Mouse (Mus musculus): Measurements from ENCODE around the gene Kcnk13. TPM values are rescaled to one million over a fixed set of nuclear protein-coding genes. Genes with fewer than 3 reads are reported as not detected.

Kcnk13 gene
- total RNA-seq, 1 experiment, result 0.49 TPM

DNA sequence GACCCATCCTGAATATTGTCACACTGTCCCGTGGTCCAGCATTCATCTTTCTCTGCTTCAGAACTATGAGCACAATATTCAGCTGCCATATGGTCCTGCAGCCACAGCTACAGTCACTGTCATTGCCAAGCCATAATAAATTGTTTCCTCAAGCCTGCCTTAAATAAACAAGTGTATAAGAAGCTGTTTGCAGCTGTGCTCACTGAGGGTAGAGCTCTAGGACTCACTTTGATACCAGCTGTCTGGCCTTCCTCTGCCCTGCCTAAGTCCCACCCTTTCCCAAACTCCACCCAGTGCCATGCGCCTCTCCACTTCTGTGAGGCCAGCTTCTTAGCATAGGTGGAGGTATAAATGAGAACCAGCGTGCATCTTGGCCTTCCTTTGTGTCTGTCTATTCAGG lies 30.7 kb upstream of the Kcnk13 start:
- Histone ChIP-seq H3K9me3 (ENCODE audit: control insufficient read depth, insufficient read depth, low read depth, low read length) (no peaks in the 10 kb centered on the region), H3K4me1 (ENCODE audit: control insufficient read depth in 2 of 2, insufficient read depth in 2 of 2, low read length in 2 of 2, poor library complexity in 1 of 2) (no peaks in the 10 kb centered on the region), H3K27ac (ENCODE audit: insufficient read depth, low read depth, low read length, poor library complexity, severe bottlenecking) (no peak overlapping the region), H3K36me3 (ENCODE audit: control insufficient read depth, insufficient read depth, low read length, poor library complexity, severe bottlenecking) (peaks cover 19% of the 10 kb centered on the region; the same call in 1 of the 2 replicates), H3K9ac (ENCODE audit: insufficient read depth, low read depth, low read length, poor library complexity, severe bottlenecking) (no peak overlapping the region), H3K4me3 (ENCODE audit: insufficient read depth in 1 of 2, low read depth in 1 of 2, low read length in 2 of 2, poor library complexity in 1 of 2, severe bottlenecking in 1 of 2) (no peak overlapping the region)
- DNase-seq (ENCODE audit: low read depth, low spot score), result no peak
- TF ChIP-seq CHD2 (IDR thresholded peaks at IDR 0.05; ENCODE audit: low read depth, low read length), result no peak
- TF ChIP-seq ZC3H11A (IDR thresholded peaks at IDR 0.05; ENCODE audit: borderline replicate concordance, low read depth, low read length), result no peak
- no peak for TF ChIP-seq HCFC1 (IDR thresholded peaks at IDR 0.05; ENCODE audit: borderline replicate concordance, insufficient read depth, low read length)
- TF ChIP-seq MAFK (IDR thresholded peaks at IDR 0.05; ENCODE audit: insufficient read depth, low read depth, low read length), result no peak
- no peak for TF ChIP-seq ZNF384 (IDR thresholded peaks at IDR 0.05; ENCODE audit: low read depth, low read length)
- in situ Hi-C loops (cut with MboI; ENCODE audit: low sequenced_read_pairs in 2 of 2, unreplicated experiment in 2 of 2), result no loop called here

DNA sequence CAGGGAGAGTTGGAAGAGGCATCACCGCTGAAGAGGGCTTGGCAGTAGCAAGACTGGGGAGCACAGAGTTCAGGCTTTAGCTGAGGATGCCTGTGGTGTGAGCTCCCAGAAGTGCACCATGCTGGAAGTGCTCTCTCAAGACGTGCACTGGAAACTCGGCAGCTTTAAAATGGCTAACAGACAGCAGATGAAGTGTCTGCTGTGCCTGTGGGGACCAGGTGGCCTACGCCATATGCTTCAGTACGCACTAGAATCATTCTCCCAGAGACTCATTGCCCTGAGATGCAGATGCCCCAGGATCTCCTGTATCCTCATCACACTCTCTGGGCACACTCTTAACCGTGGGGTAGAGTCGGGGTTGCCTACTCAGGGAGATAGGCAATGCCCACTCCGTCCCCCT lies 28.9 kb upstream of the Kcnk13 start:
- Histone ChIP-seq H3K9me3 (ENCODE audit: control insufficient read depth, insufficient read depth, low read depth, low read length) (no peaks in the 10 kb centered on the region), H3K27ac (ENCODE audit: insufficient read depth, low read depth, low read length, poor library complexity, severe bottlenecking) (no peak overlapping the region), H3K9ac (ENCODE audit: insufficient read depth, low read depth, low read length, poor library complexity, severe bottlenecking) (no peak overlapping the region), H3K4me1 (ENCODE audit: control insufficient read depth in 2 of 2, insufficient read depth in 2 of 2, low read length in 2 of 2, poor library complexity in 1 of 2) (no peaks in the 10 kb centered on the region), H3K4me3 (ENCODE audit: insufficient read depth in 1 of 2, low read depth in 1 of 2, low read length in 2 of 2, poor library complexity in 1 of 2, severe bottlenecking in 1 of 2) (no peak overlapping the region), H3K36me3 (ENCODE audit: control insufficient read depth, insufficient read depth, low read length, poor library complexity, severe bottlenecking) (peaks cover 16% of the 10 kb centered on the region; the same call in 1 of the 2 replicates)
- in situ Hi-C loops (cut with MboI; ENCODE audit: low sequenced_read_pairs in 2 of 2, unreplicated experiment in 2 of 2), result no loop called here
- no peak for DNase-seq (ENCODE audit: low read depth, low spot score)
- TF ChIP-seq ZNF384 (IDR thresholded peaks at IDR 0.05; ENCODE audit: low read depth, low read length) (no peak), ZC3H11A (IDR thresholded peaks at IDR 0.05; ENCODE audit: borderline replicate concordance, low read depth, low read length) (no peak), CHD2 (IDR thresholded peaks at IDR 0.05; ENCODE audit: low read depth, low read length) (no peak), HCFC1 (IDR thresholded peaks at IDR 0.05; ENCODE audit: borderline replicate concordance, insufficient read depth, low read length) (no peak), MAFK (IDR thresholded peaks at IDR 0.05; ENCODE audit: insufficient read depth, low read depth, low read length) (no peak)

DNA sequence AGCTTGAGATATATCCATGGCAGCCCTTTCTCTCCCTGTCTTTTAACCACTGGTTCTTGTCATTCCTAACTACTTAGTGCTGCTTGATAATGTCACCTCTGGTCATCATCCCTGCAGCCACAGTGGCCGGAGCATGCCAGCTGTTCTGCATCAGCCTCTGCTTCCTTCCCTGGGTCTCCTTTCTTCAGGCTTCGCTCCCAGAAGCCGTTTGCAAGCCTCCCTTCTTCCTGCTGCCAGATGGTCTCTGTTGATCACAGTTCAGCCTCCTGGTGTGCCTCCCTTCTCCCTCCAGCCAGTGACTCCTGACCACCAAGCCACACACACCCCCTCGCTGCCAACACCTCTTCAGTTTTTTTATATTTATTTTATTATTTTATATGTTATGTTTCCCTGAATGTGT lies 25.8 kb upstream of the Kcnk13 start:
- Histone ChIP-seq H3K9me3 (ENCODE audit: control insufficient read depth, insufficient read depth, low read depth, low read length) (no peaks in the 10 kb centered on the region), H3K4me3 (ENCODE audit: insufficient read depth in 1 of 2, low read depth in 1 of 2, low read length in 2 of 2, poor library complexity in 1 of 2, severe bottlenecking in 1 of 2) (no peak overlapping the region), H3K9ac (ENCODE audit: insufficient read depth, low read depth, low read length, poor library complexity, severe bottlenecking) (no peak overlapping the region), H3K4me1 (ENCODE audit: control insufficient read depth in 2 of 2, insufficient read depth in 2 of 2, low read length in 2 of 2, poor library complexity in 1 of 2) (no peaks in the 10 kb centered on the region), H3K27ac (ENCODE audit: insufficient read depth, low read depth, low read length, poor library complexity, severe bottlenecking) (no peak overlapping the region), H3K36me3 (ENCODE audit: control insufficient read depth, insufficient read depth, low read length, poor library complexity, severe bottlenecking) (peaks cover 23% of the 10 kb centered on the region; the same call in 1 of the 2 replicates)
- in situ Hi-C loops (cut with MboI; ENCODE audit: low sequenced_read_pairs in 2 of 2, unreplicated experiment in 2 of 2), result no loop called here
- DNase-seq (ENCODE audit: low read depth, low spot score), result no peak
- TF ChIP-seq CHD2 (IDR thresholded peaks at IDR 0.05; ENCODE audit: low read depth, low read length), result no peak
- no peak for TF ChIP-seq ZC3H11A (IDR thresholded peaks at IDR 0.05; ENCODE audit: borderline replicate concordance, low read depth, low read length)
- no peak for TF ChIP-seq ZNF384 (IDR thresholded peaks at IDR 0.05; ENCODE audit: low read depth, low read length)
- no peak for TF ChIP-seq MAFK (IDR thresholded peaks at IDR 0.05; ENCODE audit: insufficient read depth, low read depth, low read length)

DNA sequence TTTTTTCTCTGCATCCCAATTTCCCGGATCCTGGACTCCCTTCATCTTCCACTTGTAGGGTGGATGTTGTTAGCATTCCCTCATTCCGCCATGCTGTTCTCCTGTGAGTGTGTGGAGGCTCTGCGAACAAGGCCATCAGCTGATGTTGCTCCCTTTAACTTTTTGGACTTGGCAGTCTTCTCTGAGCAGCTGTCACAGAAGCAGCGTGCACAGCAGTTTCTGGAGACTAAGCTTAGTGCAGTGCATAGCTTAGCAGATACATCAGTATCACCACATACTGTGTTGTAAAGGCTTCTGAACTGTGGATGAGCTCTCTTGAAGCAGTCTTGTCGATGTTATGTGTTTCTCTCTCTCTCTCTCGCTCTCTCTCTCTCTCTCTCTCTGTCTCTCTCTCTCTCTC lies 25.1 kb upstream of the Kcnk13 start:
- no peak overlapping the region for H3K27ac ChIP-seq (ENCODE audit: insufficient read depth, low read depth, low read length, poor library complexity, severe bottlenecking)
- no peaks in the 10 kb centered on the region for H3K4me1 ChIP-seq (ENCODE audit: control insufficient read depth in 2 of 2, insufficient read depth in 2 of 2, low read length in 2 of 2, poor library complexity in 1 of 2)
- no peak overlapping the region for H3K4me3 ChIP-seq (ENCODE audit: insufficient read depth in 1 of 2, low read depth in 1 of 2, low read length in 2 of 2, poor library complexity in 1 of 2, severe bottlenecking in 1 of 2)
- in situ Hi-C loops (cut with MboI; ENCODE audit: low sequenced_read_pairs in 2 of 2, unreplicated experiment in 2 of 2), result no loop called here
- H3K36me3 ChIP-seq (ENCODE audit: control insufficient read depth, insufficient read depth, low read length, poor library complexity, severe bottlenecking), result peaks cover 24% of the 10 kb centered on the region; the same call in 1 of the 2 replicates
- no peak for DNase-seq (ENCODE audit: low read depth, low spot score)
- H3K9ac ChIP-seq (ENCODE audit: insufficient read depth, low read depth, low read length, poor library complexity, severe bottlenecking), result no peak overlapping the region
- TF ChIP-seq MAFK (IDR thresholded peaks at IDR 0.05; ENCODE audit: insufficient read depth, low read depth, low read length) (no peak), CHD2 (IDR thresholded peaks at IDR 0.05; ENCODE audit: low read depth, low read length) (no peak), ZC3H11A (IDR thresholded peaks at IDR 0.05; ENCODE audit: borderline replicate concordance, low read depth, low read length) (no peak), ZNF384 (IDR thresholded peaks at IDR 0.05; ENCODE audit: low read depth, low read length) (no peak), HCFC1 (IDR thresholded peaks at IDR 0.05; ENCODE audit: borderline replicate concordance, insufficient read depth, low read length) (no peak)
- H3K9me3 ChIP-seq (ENCODE audit: control insufficient read depth, insufficient read depth, low read depth, low read length), result no peaks in the 10 kb centered on the region

DNA sequence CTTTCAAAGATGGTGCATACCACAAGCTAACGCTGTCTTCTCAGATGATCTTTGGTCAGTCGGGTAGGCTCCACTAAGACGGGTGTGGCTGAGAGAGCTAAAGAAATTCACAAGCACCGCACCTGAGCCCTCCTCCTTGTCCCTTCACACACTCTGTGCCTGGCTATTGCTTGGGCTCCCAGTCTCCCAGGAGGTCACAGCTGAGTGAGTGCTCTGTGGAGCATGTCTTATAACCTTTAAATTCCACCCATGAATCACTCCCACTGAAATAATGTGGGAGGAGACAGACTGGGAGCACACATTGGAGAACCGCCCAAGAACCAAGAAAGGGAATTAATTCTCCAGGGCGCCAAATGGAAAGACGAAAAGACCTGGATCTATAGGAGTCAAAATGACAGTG lies 23.6 kb upstream of the Kcnk13 start:
- no peaks in the 10 kb centered on the region for H3K9me3 ChIP-seq (ENCODE audit: control insufficient read depth, insufficient read depth, low read depth, low read length)
- no peak for DNase-seq (ENCODE audit: low read depth, low spot score)
- no peak for TF ChIP-seq HCFC1 (IDR thresholded peaks at IDR 0.05; ENCODE audit: borderline replicate concordance, insufficient read depth, low read length)
- TF ChIP-seq ZNF384 (IDR thresholded peaks at IDR 0.05; ENCODE audit: low read depth, low read length), result no peak
- TF ChIP-seq MAFK (IDR thresholded peaks at IDR 0.05; ENCODE audit: insufficient read depth, low read depth, low read length), result no peak
- no peak for TF ChIP-seq CHD2 (IDR thresholded peaks at IDR 0.05; ENCODE audit: low read depth, low read length)
- no peak for TF ChIP-seq ZC3H11A (IDR thresholded peaks at IDR 0.05; ENCODE audit: borderline replicate concordance, low read depth, low read length)
- H3K27ac ChIP-seq (ENCODE audit: insufficient read depth, low read depth, low read length, poor library complexity, severe bottlenecking), result no peak overlapping the region
- H3K36me3 ChIP-seq (ENCODE audit: control insufficient read depth, insufficient read depth, low read length, poor library complexity, severe bottlenecking), result peaks cover 19% of the 10 kb centered on the region
- in situ Hi-C loops (cut with MboI; ENCODE audit: low sequenced_read_pairs in 2 of 2, unreplicated experiment in 2 of 2), result no loop called here
- no peaks in the 10 kb centered on the region for H3K4me1 ChIP-seq (ENCODE audit: control insufficient read depth in 2 of 2, insufficient read depth in 2 of 2, low read length in 2 of 2, poor library complexity in 1 of 2)
- H3K9ac ChIP-seq (ENCODE audit: insufficient read depth, low read depth, low read length, poor library complexity, severe bottlenecking), result no peak overlapping the region
- H3K4me3 ChIP-seq (ENCODE audit: insufficient read depth in 1 of 2, low read depth in 1 of 2, low read length in 2 of 2, poor library complexity in 1 of 2, severe bottlenecking in 1 of 2), result no peak overlapping the region
